Mouse (Mus musculus) CD4-positive, CD25-positive, alpha-beta regulatory T cell, adult 9 weeks (primary cell): ENCODE measurements around the gene AU022751. TPM values are rescaled to one million over a fixed set of nuclear protein-coding genes. Genes with fewer than 3 reads are reported as not detected.

Source experiments
- polyA plus RNA-seq: library from polyadenylated mRNA; unstranded; fragments of 100-300 nt; shearing (Covaris generic); gene quantifications from one replicate; pipeline ENCODE4 v1.2.1, GENCODE M21; 2017

Gene AU022751
- polyA plus RNA-seq, result not detected

DNA sequence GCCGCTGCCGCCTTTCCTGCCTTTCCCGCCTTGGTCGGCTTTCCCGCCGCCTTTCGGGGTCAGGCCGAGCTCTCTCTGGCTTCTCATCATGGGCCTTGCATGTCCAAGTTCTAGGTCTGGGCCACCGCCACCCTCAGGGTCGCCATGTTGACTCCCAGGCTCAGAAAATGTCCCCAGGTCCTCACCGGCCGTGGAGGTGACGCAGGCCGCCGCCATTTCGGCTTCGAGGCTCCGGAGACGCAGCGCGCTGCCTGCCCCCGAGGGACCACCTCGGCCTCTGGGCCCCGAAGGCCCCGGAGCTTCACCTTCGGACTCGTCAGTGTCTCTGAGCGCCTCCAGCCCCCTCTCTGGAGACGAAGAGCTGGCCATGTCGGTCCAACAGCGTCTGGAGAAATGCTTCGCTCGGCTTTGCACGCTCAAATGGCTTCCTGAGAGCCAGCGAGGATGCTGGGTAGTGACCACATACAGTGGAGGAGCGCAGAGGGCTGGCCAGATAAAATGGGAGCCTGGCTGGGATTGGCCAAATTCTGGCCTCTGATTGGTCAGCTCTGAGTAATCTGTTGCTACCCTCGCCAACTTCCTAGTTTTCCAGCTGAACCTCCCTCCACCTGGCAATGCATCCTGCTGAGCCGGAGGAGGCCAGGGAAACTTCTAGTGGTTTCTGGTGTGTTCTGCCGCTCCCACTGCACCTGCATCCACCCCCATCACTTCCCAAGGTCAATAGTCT, at the start of gene AU022751:
AU022751 (minus strand) TSS at position 466 of the 727 bp plus-strand sequence.

DNA sequence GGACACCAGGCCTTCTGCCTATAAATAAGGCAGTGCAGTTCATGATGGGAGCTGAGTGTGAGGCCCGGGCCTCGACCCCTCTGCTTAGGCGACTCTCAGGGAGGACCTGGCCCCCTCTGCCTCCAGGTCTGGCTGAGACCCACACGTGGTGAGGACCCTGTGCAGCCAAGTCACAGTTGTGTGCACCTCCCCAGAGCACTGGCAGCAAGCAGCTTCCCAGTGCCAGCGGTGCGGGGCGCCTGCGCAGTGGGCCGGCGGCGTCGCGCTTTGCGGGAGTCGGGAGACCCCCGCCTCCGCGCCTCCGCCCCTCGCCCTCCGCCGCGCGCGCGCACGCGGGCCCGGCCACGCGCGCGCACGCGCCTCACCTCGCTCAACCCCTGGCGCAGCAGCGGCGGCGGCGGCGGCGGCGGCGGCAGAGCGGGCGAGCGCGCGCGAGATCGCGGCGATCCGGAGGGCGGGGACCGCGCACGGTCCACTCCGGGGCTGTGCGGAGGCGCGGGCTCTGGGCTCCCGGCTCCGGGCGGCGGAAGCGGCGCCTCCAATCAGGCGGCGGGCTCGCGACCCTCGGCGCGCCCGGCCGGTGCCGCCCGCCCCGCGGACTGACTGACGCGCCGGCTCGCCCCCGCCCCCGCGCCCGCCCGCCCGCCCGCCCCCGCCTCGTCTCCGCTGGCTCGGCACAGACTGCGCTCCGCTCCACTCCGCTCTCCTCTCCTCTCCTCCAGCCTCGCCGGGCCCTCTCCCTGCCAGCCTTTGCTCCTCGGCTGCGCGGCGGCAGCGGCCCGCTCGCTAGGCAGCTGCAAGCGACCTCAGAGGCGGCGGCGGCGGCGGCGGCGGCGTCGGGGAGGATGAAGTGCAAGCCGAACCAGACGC, 35.9 kb downstream of the AU022751 start, which contains the start of gene Nudt11:
Nudt11 (plus strand) TSS at position 388 of the 870 bp plus-strand sequence.

Other genes starting within 250 kb of the AU022751 start
- not detected for gene Nudt11, start 36.0 kb downstream of the AU022751 start, polyA plus RNA-seq
- not detected for gene Nudt10, start 89.6 kb upstream of the AU022751 start, polyA plus RNA-seq
- not detected for gene Bmp15, start 237.3 kb upstream of the AU022751 start, polyA plus RNA-seq